Mouse (Mus musculus) frontal cortex, postnatal 36 days (tissue): Measurements from ENCODE around the gene Pa2g4.
"Not testable (repeated sequence)": the region's sequence is repeated elsewhere in the genome, so short reads cannot be mapped to it uniquely, and the experiment has no call there.

ENCODE experiments used
- DNase-seq, 2 experiments: peaks; one replicate each; pipeline ENCODE4 v3.0.0; 2022; ENCODE audit warnings: low spot score in 2 of 2

The Pa2g4 gene

DNA sequence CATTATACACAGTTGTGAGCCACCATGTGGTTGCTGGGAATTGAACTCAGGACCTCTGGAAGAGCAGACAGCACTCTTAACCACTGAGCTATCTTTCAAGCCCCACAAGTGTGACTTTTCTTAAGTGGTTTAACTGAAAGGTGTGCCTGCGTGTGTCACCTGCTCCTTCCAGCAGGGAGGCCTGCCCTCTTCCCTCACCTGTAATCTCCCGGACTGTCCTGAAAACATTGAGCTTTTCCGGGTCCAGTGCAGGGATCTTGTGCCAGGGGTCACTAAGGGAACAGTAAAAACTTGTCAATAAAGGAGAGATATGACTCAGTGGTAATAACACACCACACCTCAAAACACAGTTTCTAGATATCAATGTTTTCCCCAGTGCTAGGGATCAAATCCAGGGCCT is 13.5 kb upstream of the Pa2g4 start:
- no peak for DNase-seq

DNA sequence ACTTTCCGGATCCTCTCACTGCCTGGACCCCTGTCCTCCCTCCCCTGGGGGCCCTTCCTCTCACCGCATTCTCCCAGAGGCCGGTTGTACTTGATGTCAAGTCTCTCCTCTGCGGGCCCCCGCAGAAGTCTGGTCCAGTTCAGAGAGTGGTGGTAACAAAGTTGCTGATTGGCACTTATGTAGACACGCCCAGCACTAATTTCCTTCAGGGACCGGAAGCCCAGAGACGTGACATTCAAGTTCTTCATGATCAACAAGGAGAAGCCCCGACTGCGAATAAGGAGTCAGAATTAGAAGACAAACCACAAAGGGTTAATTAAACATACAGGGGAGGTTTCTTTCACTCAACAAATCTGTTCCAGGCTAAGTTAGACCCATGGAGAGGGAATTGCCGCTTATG is 12.5 kb upstream of the Pa2g4 start:
- DNase-seq = no peak

DNA sequence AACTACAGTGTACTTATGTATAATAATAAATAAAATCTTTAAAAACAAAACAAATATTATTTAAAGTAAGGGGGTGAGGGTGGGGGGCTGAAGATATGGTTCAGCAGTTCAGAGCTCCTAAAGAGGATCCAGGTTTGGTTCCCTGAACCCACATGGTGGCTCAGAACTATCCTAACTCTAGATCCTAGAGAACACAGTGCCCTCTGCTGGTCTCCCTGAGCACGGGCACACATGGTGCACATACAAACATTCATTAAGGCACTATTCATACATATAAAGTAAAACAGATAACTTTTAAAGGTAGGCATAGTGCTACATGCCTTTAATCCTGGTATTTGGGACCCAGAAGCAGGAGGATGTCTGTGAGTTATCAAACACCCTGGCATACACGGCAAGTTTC is 9.3 kb upstream of the Pa2g4 start:
- no peak for DNase-seq

DNA sequence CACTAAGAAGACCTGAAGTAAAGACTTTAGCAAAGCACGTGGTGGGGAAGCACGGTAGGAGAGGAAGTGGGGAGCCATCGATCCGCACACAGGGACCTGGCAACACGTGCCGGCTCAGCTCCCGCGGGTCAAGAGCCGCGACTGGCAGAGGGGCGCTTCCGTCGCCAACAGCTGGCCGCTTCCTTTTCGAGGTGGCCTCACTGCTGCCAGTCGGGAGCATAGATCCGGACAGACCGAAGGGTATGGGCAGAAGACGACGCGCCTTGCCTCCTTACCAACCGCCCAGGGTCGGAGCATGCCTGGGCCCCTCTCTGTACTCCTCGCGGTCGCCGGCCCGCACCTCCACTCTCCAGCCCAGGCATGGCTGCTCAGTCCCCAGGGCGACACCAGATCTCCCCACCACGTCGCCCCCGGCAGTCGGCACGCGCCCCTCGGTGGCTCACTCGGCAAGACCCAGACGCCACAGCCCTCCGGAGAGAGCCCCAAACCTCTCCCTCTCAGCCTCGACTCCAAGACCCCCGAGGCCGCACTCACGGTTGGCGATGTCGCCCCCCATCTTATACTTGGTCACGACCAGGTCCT is 490 bp downstream of the Pa2g4 start:
- peak in 1 of 2 experiments; percentile 45 for DNase-seq

DNA sequence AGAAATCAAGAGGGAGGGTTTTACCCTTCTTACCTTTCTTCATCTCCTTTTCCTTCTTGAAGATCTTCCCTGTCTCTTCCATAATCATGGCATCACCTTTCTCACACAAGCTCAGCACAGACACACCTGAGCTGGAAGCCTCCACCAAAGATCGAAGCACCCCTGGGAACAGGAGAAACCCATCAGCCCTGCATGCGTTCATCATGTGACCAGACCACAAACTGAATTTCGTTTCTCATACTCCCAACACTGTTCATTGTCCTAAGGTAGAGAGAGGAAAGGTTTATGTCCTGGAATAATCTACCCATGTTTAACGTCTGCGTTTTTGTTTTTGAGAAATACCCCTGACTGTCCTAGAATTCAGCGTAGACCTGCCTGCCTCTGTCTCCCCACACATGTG is 2.2 kb downstream of the Pa2g4 start:
- no peak for DNase-seq

DNA sequence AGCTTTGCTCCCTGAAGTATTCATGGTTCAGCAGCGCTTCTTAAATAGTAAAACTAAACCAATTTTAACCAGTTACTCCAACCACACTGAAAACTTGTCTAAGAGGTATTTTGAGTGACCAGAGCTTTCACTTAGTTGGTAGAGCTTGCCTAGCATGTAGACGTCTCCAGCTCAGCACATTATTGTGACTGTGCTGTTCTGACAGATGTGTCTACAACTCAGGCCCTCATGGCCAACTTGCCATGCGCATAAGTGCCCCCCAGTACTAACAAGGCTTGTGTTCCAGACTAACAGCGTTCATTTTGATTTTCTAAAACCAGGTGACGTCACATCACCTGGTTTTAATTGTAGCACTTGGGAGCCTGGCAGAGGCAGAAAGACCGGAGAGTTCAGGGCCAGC is 8.8 kb downstream of the Pa2g4 start:
- no peak for DNase-seq

DNA sequence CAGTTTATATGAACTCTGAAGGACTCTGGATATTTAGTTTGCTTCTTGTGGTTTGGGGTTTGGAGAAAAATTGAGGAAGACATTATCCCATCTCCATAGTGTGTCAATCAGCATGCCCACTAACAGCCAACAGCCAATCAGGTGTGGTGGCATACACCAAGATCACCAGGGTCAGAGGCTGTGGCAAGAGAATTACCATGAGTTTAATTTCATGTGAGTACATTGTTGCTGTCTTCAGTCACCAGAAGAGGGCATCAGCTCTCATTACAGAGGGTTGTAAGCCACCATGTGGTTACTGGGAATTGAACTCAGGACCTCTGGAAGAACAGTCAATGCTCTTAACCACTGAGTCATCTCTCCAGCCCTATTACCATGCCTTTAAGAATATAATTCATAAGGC is 9.5 kb downstream of the Pa2g4 start:
- DNase-seq = no peak

DNA sequence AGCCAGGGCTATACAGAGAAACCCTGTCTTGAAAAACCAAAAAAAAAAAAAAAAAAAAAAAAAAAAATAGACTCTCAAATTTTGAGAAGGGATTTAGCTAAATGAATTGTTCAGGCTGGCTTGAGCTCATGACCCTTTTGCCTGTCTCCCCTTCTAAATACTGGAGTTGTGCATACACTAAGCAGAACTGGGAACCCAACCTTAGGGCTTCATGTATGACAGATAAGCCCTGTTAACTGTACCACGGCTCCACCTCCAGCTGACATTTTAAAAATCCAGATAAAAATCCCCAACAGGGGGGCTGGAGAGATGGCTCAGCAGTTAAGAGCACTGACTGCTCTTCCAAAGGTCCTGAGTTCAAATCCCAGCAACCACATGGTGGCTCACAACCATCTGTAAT is 10.2 kb downstream of the Pa2g4 start:
- not testable (repeated sequence) for DNase-seq

DNA sequence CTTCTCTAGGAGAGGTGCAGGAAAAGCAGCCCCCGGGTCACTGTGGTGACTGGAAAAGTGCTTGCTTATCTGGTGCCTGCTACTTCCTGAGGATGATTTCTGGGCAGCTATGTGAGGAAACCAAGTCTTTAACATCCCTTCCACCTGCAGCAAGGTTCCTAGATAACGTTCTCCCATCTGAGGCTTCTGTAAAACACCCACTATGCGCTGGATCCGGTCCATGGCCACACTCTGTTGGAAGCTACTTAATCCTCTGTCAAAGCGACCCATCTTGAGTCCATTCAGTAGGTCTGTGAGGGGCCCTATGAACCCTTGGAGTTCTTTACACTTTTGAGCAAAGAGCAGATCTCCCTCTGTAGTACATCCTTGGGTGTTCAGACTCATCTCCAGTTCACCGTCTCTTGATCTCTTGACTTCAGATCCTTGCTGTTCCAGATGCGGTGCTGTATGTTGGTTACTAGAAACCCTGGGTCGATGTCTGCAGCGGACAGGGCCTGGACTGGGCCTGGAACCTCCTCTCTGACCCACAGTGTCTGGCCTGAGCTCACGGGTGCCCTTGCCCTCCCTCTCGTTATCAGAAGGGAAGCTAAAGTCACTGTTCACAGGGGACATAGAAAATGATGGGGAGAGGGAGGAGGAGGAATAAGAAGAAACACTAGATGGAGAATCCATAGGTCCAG is 15.5 kb downstream of the Pa2g4 start:
- not testable (repeated sequence) for DNase-seq

DNA sequence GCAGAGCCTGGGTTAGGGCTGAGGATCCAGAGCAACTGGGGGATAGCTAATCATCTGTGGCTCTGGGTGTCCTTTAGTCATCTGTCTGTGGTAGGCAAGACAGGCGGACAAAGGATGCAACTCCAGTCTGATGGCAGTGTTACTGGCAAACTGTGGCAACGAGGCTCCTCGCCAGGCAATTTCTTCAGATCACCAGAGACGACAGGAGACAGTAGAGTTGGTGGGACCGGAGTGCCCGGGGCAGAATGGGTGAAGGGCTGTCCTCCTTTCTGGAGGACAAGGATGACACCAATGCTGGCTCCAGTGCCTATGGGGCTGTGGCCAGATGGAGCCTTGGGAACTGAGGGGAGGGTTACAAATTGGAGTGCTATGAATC is 16.1 kb downstream of the Pa2g4 start:
- not testable (repeated sequence) for DNase-seq

DNA sequence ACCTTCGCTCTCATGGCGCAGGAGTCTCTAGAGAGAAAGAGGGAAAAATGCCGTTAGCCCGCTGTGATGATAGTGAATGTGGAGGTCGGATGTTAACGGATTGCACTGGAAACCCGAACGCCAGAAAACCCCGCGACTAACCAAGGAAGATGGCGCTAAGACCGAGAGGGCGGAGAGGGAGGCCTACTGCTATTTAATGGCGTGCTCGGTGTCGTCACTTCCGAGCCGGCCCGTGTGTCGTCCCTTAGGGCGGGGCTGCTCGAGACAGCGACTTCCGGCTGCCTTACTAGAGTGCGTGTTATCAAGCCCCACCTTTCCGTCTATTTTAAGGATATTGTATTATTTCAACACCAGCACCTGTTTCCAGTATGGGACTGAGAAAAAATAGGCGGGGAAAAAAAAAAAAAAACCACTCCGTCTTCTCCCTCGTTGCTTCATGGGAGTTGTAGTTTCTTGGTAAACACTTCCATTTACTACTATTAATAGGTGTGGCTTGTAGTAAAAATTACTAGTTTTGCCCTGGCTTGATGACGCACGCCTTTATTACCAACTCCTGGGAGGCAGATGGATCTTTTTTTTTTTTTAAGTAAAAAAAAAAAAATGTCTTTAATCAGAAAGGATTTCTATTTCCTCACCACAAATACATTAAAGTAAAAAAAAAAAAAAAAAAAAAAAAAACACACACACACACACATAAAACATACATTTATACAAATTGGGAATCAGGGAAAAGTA is 16.7 kb downstream of the Pa2g4 start, which contains the start of gene Rpl41:
Gene Rpl41, minus strand, starts transcription at position 359 of the 735 bp plus-strand sequence.
- DNase-seq = peak; percentile 88 to 93

DNA sequence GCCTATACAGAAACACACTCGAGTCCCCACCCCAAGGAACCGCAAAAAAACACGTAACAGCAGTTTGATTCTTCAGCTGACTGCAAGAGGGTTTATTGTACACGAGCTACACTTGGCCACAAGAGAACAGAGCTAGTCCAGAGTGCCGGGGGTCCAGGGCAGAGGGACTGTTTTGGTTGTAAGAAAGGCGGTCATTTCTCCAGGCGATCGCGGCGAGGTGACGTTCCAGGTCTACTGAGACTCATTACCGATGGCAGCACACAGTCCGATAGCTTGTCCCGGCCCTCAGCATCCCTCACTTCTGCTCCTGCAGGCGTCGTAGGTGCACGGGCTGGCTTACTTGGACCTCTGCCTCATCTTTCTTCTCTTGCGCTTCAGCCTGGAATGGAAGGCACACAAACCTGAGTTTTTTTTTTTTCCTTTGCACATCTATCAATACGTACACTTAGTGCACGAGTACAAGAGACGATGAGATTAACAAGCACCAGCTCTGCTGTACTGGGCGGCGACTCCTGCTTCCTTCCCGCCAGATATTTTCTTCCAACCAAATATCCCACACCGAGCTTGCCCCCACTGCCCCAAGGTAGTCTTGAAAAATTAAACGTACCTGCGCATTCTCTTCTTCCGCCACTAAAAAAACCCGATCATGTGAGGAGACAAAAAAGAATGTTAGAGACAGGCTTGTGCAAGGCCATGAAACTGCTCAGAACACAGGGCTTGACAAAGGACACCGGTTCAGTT is 17.6 kb downstream of the Pa2g4 start:
- not testable (repeated sequence) for DNase-seq

DNA sequence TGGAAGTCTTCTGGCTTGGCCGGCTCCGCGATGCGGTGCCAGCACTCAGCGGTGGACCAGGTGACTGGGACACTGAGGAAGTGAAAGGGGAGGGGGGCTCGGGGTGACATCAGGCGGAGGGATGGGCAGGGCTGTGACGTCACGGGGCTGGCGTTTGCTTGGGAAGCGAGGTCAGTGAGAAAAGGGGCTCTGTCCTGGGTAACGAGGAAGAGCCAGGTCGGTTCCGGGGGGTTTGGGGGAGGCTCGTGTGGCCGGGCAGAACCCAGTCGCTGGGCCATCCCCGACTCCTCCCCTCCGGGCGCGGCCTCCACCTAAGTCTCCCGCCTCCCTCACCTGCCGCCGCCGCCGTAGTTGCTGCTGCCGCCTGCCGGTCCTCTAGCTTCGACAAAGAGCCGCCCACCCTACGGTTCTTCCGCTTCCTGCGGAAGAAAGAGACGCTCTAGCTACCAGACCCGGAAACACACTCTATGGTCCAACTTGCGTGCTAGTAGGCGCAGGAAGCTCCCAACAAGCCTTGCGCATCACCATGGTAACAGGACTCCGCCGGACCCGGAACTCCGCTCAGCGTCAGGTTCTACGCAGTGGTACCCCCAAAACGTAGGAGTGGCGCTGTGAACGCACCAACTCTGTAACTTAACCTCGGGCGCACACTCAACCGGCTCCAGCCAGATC is 18.3 kb downstream of the Pa2g4 start, which contains the start of gene Zc3h10:
Gene Zc3h10, minus strand, starts transcription at position 414 of the 672 bp plus-strand sequence.
- DNase-seq = peak; percentile 94 to 97

DNA sequence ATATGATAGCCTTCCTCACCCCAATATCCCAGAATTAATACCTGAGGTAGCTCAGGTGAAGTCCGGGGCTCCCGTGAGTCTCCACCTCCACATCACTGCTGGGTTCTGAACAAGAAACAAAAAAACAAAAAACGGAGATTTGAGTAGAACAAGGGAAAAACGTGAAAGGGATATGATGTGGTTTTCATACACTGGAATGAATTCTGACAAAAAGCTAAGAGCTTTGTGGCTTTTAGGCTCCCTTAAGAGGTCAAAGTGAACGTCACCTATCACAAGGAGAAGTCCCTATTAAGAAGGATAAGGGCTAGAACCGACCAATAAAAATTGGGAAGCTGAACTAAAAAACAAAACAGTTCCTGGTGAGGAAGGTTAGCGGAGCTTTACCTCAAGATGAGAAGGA is 19.0 kb downstream of the Pa2g4 start:
- no peak for DNase-seq

DNA sequence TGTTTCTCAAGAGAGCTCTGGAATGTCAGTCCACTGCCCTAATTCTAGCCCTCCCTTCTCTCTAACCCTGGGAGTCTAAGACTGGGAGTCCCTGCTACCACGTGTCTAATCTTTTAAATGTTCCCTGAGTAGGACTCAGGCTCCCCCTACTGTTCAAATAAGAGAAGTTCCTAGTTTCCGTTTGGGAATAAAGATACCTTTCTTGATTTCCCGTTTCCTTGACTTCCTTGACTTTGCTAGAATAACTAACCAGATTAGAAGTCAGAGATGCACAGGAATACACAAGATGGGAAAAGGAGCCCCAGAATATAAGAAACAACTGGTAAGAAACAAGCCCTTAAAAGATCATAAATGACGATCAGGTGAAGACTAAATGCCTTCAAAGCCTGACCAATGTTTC is 19.4 kb downstream of the Pa2g4 start:
- DNase-seq = no peak

DNA sequence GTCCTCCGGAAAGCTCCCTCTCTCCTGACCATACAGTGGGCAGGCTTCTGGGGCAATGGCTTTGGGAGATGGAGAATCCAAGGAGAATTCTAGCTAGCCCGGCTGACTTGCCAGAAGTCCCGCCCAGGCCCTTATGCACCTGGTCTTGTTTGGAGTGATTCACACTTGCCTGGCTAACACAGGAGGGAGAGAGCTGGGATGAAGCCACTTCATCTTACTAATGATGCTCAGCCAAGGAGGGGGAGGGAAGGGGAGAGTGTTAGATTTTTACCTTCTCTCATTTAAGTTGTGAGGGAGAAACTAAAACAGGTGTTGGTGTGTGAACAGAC is 20.3 kb downstream of the Pa2g4 start:
- no peak for DNase-seq

DNA sequence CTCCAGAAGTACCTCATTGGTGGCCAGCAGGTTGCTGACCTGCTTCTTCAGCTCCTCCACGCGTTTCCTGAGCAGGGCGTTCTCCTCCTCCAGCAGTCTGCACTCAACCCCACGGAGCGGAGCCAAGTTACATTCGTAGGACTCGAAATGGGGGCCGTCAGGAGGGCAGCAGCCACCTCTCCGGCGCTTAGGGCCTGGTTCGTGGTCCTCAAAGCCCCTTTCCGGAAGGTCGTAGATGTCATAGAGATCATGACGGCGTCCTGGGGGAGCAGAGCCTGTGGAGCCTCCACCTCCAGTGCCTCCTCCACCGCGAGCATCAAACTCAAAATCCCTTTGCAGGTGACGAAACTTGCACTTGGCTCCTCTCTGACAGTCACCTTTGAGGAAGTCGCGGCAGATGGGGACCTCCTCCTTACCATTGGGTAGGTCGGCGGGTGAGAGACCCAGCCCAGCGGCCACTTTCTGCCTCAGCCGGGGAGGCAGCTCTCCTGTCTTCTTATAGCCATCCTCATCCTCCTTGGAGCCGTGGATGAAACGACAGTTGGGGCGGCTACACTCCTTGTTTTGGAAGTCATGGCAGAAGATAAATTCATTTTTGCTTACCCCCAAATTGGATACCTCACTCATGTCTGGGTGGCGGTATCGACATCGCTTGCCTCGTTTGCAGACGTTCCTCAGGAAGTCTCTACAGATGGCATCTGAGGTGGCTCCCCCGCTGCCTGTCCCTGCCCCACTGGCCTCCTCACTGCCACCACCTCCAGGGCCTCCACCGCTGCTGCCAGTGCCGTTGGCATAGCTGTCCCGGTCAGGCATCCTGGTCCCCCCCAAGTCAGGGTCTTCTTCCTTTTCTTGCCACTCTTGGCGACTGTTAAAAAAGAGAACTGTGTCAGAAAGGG is 20.9 kb downstream of the Pa2g4 start:
- no peak for DNase-seq

DNA sequence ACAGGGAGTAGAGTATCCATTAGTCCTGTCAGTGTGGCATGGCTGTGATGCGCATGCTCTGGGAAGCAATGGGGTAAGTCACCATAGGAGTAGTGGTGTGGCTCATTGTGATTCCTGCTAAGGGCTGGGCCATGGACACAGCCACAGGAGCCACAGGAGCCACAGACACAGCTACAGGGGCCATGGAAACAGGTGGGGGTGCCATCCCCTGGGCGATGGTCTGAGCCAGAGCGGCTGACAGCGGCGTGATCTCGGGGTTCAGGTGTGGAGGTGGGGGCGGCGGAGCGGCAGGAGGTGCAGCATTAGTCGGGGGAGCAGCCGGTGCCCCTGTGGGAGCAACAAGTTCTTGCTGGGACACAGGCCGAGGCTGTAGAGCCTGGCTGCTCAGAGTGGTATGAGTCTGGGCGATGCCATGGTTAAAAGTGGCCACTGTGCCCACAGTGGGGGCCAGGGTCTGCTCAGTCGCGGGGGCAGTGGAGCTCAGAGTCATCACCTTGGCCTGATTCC is 21.6 kb downstream of the Pa2g4 start:
- no peak for DNase-seq

DNA sequence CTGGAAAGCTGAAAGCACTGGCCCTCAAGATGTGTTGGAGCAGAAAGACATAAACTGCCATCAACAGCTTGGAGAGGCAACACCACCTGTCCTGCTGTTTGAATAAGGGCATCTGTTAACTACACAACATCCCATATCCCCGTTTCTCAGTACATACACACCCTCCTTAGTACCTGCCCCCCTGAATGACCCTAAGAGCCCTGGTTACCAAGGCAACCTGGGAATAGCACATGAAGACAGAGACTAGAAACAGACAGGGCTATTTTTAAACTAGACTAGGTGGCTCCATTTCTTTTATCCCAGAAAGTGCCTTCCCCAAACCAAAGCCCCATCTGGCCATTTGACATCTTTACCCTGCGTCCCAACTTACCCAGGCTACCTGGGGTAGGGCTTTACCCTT is 22.7 kb downstream of the Pa2g4 start:
- DNase-seq = no peak

DNA sequence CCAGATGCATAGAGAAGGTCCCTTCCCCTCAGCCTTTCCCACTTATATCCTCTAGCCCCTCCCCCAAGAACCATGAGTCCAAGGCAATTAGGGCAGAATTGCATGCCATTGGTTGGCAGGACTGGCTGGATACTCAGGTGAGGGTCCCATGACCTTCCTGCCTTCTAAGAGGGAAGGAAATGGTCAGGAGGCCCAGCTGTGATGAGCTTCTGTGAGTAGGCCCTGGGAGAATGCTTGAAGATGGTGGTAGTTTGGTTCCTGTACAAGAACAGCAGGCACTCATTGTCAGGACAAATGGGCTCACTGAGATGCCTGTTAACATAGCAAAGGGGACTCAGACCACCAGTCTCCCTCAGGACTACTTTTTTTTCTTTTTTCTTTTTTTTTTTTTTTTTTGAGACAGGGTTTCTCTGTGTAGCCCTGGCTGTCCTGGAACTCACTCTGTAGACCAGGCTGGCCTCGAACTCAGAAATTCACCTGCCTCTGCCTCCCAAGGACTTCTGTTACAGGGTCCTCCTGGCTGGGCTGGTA is 27.4 kb downstream of the Pa2g4 start:
- DNase-seq = no peak
